Mouse (Mus musculus): ENCODE measurements at regions not wholly inside any gene's neighbourhood (a gene's known extent, or its start where the extent isn't known, plus 50 kb on each side); places are given as distances from the start of the nearest gene placed in this dataset.

DNA sequence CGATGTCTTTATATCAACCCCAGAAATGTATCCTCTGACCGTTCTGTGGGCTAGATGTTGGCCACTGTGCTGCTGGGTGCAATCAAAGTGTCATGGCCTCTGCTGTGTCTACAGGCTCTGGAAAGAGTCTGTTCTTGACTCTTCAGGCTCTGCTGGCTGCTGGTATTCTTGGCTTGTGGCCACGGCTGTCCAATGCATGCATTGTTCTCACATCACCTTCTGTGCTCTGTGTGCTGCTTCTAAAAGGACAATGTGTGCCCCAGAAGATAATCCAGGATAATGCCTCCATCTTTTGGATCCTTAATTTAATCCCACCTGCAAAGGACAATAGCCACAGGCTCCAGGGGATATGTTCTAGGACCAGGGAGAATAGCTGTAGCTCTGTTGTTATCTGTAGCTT, 77.5 kb upstream of the Dapl1 start:
- peak; percentile 43 for DNase-seq

DNA sequence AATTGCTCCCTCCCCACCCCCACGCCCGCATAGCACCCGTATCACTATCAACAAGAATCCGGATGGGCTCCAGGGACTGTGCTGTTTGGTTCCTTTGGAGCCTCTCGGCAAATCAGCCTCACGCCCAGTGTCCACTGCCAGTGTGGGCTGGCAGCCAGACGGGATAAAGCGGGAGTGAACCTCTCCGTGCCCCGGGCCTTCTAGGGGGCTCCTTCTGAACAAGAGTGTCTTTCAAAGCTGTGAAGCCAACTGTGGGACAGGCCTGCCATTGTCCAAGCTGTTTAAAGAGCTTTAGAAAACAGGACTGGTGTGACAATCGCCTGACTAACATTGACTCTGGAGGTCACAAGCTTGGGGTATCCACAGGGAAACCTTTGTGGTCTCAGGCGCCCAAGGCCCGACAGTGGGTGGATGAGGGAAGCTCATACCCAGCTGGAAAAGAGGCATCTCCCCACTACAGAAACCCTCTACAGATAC, 76.9 kb upstream of the Dapl1 start:
- DNase-seq: peak; percentile 48

DNA sequence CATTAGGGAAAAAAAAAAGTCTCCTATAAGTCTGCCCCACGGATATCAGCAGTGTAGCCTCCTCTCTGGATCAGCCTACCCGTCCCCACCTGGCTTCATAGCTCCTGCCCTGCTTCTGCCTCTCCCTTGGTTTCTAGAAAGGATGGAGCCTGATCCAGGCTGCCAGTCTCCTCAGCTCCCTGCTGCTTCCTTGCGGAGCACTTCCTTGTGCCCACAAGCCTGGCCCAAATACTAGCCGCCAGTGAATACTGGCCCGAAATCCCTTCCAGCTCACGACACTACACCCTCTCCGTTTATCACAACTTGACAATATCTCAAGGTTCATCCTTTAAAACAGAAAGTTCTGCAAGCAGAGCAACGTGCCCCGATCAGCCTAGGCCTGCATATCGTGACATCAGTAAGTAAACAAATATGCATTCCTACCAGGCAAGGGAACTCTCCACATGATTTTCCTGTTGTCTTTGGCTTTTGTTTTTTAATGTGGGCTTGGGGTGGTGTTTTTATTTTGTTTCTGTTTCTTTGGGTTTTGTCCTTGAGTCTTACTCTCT, 76.3 kb upstream of the Dapl1 start:
- DNase-seq: no peak

DNA sequence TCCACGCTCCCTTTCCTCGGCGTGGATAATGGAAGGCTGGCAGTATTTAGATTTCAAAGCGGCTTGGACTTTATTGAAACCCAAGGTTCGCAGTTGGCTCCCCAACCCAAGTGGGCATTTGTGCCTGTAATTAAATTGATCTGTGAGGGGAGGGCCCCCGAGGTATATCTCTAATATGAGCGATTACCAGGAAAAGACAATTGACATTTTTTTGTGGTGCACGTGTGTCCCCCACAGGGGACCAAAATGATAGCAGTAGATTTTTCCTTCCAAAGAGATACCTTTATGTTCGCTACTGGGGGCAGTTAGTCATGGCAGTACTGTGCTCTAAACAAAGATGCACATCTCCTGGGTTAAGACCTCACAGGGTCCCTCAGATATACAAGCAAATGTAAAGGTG, 69.8 kb upstream of the Dapl1 start:
- no peak for DNase-seq

DNA sequence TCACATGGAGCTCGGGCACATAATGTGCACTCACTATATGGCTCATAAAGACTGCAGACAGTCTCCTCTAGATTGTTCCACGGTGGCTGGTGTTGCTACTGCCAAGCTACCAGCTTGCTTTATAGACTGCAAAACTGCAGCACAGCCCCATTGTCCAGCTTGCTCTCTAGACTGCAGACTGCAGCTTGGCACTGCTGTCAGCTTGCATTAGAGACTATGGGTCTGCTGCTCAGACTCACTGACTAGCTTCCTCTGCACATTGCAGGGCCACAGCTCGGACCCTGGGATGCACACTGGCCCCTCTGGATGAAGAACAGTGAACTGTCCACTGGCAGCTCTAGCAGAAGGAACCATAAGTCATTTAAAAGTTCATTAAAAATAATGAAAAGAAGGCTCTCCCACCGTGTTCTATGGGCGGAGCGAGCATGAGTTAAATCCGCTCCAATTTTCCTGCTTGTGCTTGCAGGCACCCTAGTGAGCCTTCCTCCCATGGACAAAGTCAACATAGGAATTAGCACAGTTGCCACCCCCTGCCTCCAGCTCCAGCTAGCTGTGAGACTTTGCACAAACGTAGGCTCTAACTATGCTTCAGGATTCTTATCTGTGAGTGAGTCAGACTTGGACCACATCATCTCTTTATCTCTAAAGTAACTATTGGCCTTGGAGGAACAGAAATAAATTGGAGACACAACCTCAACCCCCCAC, 67.8 kb upstream of the Dapl1 start:
- DNase-seq: no peak

DNA sequence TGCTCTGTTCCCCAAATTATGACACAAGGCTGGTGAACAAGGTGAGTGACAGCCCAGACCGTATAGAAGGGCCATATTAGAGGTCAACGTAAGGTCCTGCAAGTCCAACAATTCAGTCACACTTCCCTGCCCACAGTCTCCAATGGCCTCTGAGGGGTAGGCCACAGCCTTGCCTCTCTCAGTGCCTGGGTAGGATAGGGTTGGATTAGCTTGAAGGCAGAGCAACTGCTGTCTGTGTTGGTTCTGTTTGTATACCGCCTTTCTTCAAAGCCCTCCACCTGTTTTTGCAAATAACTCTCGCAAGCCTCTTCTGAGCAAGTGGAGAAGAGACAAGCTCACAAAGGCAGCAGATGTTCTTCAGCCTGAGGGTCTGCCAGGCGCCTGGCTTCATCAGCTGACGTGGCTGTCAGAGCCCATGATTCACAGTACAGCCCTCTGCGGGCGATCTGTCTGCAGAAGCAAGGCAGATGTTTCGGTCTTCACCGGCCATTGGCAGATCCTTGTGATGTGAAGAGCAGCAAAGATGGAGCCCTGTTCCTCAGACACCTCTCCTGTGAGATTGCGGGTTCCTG, 67.0 kb upstream of the Dapl1 start:
- no peak for DNase-seq

DNA sequence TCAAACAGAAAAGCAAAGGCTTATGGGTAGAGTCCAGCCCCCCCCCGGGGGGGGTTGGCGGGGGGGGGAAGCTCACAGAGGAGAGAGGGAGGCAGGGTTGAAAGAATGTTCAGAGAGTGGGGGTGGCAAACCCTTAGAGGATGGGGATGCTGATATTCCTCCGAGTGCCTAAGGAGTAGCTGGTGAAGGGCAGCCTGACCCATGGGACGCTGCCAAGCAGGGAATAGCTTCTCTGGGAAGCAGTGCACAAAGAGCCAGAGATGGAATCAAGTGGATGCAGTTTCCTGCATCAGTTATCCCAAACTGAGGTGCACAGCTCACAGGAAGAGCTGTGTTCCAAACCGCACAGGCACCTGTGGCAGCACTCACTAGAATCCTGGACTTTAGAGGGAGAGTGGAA, 64.0 kb upstream of the Dapl1 start:
- no peak for DNase-seq

DNA sequence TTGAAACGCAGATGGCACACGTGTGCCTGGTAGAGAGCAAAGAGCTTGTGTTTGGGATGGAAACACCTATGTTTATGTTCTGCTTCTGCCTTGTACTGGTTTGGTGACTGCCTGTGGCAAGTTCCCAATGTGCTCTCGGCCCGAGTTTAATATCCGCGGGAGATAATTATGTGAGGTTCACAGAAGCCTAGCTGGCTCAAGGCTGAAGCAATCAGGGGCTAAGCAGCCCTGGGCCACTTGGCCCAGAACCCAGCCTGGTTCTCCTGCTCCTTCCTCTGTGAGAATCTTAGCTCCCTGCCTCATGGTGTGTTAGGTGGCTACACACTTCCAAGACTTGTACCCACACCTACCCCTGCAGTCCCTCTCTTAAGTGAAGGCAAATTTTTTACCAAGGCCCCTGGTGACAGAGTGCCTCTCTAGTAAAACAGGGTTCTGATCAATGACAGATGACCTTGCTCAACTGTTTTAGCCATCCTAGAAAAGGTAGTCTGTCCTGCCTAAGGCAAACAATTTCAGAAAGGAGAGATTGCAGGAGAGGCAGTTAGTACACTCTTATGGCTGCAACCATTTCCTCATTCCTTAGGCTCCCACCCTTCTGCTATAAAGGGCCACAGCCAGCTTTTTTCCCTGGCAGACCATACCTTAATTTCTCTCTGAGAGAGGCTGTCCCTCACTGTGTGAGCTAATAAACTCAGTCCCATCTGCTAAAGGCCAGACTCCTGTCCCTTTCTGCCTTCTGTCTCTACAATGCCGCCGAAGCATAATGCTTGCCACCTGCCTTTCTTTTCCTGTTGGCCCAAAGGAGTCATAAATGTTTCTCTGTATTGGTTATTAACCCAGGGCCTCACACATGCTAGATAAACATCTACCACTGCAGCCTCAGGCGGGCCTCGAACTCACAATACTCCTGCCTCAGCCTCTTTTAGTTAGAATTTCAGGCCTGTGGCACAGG, 61.9 kb upstream of the Dapl1 start:
- DNase-seq: no peak

DNA sequence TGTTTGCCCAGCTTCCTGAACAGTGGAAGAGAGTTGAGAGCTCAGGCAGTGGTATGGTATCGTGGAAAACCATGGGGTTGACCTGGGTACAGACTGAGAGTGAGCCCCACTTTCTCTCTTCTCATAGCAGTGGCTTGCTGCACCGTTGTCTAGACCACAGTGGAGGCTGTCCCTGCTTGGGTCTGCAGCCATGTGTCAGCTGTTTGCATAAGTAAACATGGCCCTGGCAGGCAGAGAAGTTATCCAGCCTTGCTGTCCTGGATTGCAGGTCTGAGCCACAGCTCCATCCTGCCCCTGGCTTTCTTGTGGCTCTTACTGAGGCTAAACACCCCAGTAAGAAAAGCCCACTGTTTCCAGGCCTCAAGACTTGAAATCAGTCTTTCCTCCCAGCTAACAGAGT, 60.2 kb upstream of the Dapl1 start:
- no peak for DNase-seq

DNA sequence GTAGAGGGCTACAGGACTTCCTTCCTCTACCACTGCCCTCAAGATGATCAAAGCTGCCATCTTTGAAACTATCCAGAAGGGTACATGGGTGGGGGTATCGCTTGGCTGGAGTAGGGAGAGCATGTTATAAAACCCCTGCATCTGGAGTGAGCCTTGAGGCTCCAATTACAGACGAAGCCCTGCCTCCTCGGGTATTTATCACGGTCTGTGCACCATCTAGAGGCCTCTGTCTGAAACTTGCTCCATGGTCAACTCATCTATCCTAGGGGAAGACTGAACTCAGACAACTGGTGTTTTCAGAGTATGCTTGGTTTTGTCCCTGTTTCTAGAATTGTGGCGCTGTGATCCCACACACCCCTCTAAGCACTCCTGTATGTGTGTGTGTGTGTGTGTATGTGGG, 59.7 kb upstream of the Dapl1 start:
- DNase-seq: peak; percentile 69

DNA sequence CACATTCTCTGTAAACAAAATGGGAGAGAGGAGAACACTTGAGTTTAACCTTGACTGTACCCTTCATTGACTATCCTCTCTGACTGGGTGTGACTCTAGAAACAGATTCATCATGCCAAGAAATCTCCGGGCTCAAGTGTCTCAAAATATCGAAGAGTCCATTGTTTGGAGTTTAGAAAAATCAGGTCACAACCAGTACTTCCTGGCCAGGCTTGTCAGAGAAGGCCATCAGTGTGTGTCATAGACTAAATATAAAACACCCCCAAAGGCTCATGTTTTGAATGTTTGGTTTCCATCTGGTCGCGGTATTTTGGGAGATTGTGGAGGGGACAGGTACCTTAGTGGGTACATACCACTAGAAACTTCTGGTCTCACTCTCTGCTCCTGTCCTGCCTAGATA, 58.6 kb upstream of the Dapl1 start:
- DNase-seq: no peak

DNA sequence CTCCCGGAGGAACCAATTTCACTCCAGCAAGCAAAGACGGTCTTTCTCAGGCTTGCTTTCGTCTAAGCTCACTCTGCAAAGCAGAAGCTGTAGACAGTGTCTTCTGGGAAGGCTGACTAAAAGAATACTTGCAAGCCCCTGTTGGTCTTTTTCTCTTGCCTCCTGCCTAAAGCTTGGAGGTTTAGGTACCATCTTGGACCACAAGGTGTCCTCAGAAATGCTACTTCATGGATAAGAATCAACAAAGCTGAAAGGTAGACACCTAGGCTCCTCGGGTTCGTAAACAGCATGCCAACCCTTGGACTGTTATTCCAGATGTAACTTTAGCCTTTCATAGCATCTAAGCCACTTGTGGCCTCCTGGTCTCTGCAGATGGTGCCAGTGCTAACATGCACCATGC, 53.0 kb upstream of the Dapl1 start:
- no peak for DNase-seq

DNA sequence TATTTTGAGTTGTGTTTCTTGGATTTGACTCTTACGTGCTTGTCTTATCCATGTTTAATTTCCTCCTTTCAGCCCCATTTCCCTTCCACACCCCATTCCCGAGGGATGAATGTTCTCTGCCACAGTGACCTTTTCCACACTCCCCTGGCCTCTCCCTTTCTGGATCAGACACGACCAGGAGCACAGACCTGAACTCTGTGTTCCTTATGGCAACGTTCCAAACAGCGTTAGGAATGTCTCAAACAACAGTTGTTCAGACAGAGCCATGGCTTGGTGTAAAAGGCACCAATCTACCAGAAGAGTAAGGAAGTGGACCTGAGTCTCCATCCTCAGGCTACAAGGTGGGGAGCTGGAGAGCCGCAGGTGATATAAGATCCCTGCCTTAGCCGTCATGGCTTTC, 52.6 kb upstream of the Dapl1 start:
- no peak for DNase-seq

Data from lung, postnatal 10 days (tissue).